Mouse (Mus musculus) right cerebral cortex, postnatal 10 days (tissue): ENCODE measurements around the gene Ltb4r2.

Experiments used
- DNase-seq, 2 experiments: peaks; one replicate each; pipeline ENCODE4 v3.0.0; 2021; ENCODE audit warnings: low spot score in 2 of 2

Ltb4r2 gene

DNA sequence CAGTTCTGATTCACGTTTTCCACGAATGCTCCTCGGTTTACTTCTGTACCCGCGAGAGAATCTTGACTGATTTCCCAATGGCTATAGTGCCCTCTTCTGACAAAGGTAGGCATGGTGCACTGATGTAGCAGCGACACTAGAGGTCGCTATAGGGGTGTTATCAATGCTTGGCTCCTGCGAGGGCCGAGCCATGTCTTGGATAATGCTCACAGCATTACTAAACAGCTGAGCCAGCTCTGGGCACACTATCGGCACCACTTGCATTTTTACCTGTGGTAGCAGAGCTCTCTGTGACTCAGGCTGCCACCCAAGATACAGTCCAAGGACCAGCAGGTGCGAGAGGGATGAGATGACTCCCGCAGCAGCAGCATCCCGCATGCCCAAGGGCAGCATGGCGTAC lies 20.1 kb downstream of the Ltb4r2 start:
- DNase-seq, result peak; percentile 62 to 66

DNA sequence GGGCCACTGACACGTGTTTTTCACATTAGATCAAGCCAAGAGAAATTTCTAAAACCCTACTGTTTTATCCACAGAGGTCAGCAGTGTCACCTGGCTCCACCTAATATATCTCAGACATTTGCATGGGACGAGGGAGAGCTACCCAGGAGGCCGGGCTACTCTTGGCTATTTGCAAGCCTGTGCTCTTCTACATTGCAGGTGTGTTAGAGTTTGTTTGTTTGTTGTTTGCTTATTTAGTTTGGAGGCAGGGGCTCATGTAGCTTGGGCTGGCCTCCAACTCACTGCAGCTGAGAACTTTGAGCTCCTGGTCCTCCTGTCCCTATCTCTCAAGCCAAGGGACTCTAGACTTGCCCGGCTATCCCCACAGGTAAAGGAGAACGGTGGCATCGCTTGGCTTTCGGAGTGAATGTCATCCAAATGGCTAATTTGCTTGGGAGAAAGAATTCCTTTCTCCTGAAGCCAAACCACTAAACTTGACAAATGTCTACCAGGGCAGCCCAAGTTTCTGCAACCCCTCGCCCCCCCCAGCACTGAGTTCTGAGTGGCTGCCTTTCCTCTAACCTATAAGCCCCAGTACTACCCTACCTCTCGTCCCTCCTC lies 21.2 kb downstream of the Ltb4r2 start:
- DNase-seq, result peak in 1 of 2 experiments; percentile 13

DNA sequence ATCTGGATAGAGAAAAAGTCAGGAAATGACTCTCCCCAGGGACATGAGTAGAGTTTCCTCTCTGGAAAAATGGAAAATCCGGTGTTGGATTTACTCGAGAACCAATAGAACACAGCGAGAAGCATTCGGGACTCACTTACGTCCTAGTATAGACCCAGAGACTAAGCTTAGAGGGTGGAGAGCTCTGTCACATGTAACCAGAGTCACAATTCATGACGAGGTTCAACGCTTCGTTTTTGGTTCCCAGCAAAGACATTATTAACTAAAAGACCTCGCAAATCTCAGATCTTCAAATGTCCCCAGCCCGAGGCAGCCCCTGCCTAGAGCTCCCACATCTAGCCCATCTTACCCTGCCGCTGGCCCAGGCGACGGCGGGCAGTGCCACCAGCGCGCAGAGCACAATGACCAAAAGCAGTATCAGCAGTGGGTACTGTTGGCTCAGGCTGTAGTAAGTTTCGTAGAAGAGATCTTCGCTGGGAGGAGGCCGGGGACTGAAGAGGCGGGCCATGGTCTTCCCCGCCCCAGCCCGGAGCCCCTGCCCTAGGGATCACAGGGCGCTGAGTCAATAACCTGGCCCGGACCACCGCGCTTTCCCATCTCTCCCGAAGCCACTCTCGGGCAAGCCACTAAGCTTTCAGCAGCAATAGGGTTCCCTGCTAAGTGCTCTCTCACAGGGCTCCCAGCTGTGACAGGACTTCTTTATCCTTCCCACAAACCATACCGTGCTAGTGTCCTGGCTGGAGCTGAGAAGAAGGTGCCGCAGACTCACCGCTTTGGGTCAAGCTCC lies 22.1 kb downstream of the Ltb4r2 start:
- DNase-seq, result peak in 1 of 2 experiments; percentile 23

DNA sequence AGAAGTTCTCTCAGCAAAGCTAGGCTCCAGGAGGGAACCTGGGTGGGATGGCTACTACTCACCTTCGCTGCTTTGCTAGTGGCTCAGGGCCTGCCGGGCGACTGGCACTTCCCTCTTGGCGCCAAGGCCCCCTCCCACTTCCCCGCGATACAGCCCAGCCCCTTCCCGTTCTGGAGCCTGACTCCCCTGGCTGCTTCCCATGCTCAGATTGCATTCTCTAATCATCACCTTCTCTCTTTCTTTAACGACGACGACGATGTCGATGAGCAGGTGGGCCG lies 22.7 kb downstream of the Ltb4r2 start, which contains the start of gene Adcy4:
Adcy4 (minus strand) TSS at position 138 of the 278 bp plus-strand sequence.
- DNase-seq, result peak in 1 of 2 experiments; percentile 15

DNA sequence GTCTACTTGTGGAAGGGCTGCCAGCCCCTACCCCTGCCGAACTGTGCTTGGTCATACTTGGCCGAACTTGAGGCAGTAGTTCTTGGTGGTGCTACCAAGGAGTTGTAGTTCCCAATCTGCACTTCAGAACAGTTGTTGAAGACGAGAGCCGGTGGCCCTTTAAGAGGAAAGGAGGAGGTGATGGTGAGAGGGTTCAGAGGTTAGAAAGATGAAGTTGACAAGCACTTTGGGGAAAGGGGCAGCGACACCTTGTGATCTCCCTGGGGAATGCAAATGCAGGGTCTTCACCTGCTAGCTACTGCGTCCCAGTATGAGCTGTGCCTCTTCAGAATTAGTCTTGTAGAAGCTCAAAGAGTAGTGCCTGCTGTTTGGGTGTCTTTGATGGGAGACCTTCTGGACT lies 24.0 kb downstream of the Ltb4r2 start:
- peak in 1 of 2 experiments; percentile 14 for DNase-seq

DNA sequence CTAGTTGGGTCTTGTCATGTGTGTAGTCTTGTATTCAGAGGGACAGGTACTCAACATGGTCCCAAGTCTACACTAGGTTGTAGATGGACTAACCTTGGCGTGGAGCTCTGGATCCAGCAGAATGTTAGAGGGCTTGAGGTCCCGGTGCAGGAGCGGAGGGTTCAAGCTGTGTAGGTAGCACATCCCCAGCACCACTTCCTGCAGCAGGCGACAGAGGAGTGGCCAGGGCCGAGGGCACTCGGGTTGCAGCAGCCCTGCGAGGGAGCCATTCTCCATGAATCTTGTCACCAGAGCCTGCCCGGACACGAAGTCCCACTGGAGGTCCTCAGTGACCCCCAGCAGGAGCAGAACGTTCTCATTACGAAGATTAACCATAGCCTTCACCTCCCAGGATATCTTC lies 26.5 kb downstream of the Ltb4r2 start:
- DNase-seq, result peak in 1 of 2 experiments; percentile 17

DNA sequence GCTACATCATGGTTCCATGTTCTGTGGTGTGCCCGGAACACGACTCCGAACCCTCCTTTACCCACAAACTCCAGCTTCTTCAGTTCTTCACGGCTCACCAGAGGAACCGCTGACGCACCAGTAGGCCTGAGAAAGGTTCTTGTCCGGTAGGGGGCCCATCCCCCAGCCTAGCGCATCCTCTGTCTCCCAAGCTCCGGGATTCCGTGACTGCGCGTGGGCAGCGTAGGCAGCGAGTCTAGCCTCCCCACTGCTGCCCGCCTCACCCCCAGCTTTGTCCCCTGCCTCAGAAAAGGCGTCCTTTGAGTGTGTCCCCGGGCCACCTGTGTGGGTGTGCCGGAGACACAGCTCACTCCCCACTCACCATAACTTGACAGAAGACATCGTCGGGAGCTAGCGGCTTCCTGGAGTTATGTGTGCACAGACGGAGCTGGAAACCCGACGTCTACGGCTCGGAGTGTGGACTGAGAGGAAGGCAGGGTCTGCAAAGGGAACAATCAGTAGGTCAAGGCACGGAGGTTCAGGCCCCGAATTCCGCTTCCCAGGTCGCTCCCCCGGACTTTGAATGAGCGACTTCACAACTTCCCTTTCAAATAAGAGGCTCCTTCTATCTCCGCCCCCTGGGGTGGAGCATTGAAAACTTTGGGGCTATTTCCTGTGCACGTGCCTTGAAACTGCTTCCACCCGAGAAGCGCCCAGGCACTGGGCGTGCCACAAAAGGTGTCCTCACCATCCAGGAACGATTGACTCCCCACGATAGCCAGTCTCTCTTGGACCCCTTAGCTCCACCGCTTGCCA lies 27.2 kb downstream of the Ltb4r2 start, which contains the start of gene Ripk3:
Ripk3 (minus strand) TSS at position 610 of the 795 bp plus-strand sequence.
- peak in 1 of 2 experiments; percentile 17 for DNase-seq

DNA sequence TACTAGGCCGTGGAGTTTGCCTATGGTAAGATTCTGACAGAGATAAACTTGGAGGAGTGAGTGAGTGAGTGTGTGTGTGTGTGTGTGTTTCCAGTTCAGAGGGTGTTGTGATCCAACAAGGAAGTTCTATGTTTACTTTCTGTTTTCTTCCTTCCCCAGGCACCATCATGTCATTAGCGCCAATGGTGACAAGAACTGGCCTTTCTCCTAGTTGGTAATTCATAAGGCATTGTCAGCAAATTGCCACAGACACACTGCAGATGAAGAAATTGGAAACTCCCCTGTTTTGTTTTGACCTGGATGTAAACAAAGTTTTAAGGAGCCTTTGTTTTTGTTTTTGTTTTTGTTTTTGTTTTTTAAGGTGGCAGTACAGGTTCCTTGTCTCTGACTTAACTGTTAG lies 32.2 kb downstream of the Ltb4r2 start:
- DNase-seq, result no peak

DNA sequence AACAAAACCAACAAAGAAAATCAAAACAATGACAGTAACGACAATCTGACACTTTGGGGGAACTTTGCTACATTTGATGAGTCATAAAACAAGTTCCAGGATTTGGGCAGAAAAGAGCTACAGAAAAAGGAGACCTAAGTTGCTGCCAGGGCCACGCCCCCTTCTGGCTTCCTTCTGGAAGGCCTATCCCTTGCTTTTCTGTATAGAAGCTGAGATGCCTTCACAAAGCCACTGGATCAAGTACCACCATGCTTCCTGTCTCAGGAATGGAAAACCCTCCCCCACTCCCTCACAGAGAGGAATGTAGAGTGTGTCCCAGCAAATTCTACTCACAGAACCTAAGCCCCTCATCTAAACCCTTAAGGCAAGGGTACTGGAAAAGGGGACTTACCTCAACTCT lies 32.7 kb downstream of the Ltb4r2 start:
- peak in 1 of 2 experiments; percentile 18 for DNase-seq

DNA sequence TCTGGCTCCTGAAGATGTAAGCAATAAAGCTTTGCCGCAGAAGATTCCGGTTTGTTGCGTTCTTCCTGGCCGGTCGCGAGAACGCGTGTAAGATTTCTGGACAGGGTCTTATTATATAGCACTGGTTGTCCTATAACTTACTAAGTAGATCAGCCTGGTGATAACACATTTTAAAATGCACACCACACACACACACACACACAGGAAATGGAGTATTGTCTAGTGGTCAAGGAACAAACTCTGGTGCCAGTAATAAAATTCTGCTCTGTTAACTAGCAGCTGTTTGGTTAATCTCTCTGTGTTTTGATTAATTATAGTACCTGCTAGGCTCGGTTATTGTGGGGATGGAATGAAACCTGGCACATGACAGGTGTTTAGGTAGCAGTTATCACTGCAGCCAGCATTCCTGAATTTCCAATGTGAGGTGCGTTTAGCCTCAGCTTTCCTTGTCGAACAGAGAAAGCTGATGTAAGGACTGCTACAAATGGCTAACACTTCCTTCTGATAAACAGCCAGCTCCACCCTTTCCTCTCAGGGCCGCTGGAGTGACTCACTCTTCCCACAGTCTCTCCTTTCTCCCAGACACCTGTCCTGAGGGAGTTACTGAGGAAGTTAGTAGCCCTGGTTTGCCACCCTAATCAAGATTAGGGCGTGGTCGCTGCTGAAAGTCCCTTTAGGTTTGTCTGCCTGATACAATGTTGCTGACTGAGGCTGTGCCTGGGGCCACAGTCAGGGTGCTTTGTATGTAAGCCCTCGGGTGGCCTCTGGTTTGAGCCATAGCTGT lies 34.3 kb downstream of the Ltb4r2 start:
- DNase-seq, result peak in 1 of 2 experiments; percentile 7
